Mouse (Mus musculus) thymus, adult 18-20 months (tissue): ENCODE data around the gene Leprot.

Experiments used
- DNase-seq, 2 experiments: peaks; one replicate each; pipeline ENCODE4 v3.0.0; 2022; ENCODE audit warnings: mixed read lengths in 2 of 2

The Leprot gene

DNA sequence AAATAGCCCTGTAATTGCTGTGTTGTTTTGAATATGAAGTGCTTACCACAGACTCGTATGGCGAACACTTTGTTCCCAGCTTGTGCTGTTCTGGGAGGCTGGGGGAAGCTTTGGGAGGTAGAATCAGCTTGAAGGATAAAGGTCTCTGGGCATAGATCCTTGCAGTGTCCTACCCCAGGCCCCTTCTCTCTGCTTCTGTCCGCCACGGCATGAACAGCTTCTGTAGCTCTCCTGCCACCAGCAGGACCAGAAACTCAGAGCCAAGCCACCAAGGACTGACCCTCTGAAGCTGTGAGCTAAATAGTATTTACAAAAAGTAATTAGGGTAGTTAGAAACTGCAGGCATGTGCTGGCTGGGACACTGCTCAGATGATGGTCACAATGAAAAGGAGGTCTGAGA lies 17.2 kb downstream of the Leprot start:
- DNase-seq, result no peak

DNA sequence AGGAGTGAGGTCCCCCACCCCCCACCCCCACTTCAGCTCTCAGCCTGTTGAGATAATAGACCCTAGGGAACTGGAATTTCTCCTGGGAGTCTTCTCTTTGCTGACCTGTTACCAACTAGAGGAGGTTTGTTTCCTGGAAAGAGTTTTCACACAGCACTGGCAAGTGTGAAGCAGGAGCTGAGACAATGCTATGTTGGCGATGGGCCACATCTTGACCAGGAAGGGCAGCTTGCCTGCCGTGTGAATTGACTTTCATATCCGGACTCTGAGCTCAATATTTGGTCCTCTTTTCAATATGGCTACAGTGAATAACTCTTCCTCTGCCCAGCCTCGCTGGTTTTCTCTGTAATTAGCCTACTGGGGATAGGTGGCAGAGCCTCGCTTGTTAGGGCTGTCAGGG lies 21.6 kb downstream of the Leprot start:
- no peak for DNase-seq

- DNase-seq, result no peak
Measured at GRCm38 (mm10) chr4:101669811-101670210, 22.3 kb downstream of the Leprot start.

DNA sequence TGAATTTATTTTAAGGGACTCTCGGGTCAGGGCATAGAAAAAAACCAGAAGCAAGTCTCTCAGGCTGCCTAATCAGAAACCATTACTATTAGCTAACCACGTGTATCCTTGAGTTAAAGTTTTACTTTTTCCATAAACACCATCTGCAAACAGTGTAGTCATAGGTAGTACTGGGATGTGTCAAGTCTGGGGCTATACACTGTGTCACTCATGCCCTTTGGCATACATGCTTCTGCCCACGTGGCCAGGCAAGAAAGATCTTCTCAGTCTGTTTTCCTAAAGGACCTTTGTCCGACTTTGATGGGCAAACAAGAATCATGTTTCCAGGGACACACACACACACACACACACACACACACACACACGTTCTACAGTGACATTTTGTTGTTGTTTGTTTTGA lies 27.3 kb downstream of the Leprot start:
- no peak for DNase-seq

- DNase-seq, result no peak
Measured at GRCm38 (mm10) chr4:101675726-101676125, 28.2 kb downstream of the Leprot start.

GRCm38 (mm10) chr4:101682620-101683019 lies 35.1 kb downstream of the Leprot start:
- DNase-seq, result no peak

DNA sequence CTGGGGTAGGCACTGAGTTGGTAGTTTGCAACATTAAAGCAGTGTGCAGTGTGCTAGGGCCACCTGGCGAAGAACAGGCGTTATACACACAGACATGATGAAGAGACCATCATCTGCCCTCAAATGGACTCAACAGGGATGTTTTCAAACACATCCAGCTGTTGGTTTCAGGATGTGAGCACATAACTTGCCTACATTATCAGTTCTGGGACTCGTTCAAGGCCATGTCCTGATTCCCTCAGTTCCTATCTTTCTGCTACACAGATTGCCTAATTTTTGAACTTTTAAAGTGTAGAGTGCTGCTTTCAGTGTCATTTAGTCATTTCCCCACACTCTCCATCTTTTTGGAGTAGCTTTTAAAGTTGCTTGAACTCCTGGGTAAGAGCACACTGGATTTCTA lies 35.6 kb downstream of the Leprot start:
- DNase-seq, result no peak

DNA sequence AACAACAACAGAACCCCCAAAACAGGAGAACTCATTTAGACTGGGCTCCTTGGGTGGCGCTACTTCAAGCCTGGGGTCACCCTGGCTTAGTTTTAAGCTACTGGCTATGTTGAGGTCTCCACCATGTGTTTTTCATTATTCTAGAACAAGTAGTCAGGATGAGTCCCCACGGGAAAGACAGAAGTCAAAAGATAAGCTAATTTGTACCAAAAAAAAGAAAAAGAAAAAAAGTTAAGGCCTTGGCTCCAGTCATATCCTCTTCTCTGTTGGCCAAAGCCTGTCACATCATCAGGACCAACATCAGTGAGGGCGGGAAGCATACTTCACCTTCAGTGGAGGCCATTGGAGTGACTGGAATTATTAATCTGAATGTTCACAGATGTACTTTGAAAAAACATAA lies 37.3 kb downstream of the Leprot start:
- no peak for DNase-seq

DNA sequence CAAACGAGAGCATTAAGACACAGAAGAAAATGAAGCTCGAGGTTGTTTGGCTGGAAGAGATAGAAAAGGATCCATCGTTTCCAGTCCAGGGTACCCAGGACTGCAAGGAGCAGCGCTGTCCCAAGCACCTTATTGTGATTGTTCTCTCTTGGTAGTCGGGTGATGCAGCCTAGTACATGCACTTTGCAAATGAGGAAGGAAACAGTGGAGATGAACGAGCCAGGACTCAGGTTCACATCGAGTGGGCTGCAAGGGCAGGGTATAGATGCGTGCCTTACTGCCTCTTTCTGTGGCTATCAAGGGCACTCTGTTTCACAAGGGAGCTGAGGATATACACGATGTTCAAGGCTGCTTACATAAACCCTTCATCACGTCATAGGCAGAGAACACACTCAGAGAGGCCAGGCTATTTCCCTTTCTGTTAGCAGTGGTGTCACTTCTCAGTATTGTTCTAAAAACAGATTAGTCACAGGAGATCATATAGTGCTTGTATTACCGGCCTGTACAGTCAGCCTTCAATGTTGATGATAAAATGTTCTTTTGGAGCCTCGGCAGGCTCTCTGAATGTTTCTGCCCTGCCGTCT lies 38.8 kb downstream of the Leprot start:
- DNase-seq, result no peak

DNA sequence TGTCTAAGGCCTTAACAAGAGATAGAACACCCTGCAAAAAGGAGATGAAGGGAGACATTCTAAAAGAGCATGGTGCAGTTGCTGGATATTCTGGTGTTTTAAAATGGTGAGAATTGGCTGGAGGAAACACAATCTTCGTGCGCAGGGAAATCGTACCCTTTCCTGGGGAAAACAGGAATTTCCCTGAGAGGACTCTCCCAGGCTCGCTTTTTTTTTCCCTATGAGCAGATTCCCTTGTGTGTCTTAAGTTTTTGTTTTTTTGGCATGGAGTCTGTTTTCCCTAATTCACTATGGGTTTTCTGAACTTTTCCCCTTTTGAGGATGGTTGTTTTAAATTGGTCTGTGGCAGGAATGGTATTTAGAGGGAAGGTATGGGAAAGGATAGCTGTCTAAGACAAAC lies 41.7 kb downstream of the Leprot start:
- DNase-seq, result no peak

DNA sequence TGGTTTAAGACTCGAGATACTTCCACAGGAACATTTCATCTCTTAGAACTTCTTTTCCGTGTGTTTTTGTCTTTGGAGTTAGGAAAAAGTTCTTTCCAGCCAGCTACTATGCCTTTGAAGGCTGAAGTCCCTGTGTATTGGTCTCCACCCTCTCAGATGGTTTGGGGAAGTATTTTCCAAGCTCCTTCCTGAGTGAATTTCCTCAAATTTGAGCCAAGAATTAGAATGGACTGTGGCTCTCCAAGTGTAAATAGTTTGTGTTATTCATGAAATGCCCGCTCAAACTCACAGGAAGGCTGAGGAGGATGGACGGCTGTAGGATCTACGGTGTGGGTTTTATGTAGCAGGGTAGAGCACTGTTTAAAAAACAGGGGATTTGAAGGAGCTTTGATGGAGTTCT lies 42.1 kb downstream of the Leprot start:
- no peak for DNase-seq

GRCm38 (mm10) chr4:101692892-101693291 lies 45.4 kb downstream of the Leprot start:
- DNase-seq, result no peak

DNA sequence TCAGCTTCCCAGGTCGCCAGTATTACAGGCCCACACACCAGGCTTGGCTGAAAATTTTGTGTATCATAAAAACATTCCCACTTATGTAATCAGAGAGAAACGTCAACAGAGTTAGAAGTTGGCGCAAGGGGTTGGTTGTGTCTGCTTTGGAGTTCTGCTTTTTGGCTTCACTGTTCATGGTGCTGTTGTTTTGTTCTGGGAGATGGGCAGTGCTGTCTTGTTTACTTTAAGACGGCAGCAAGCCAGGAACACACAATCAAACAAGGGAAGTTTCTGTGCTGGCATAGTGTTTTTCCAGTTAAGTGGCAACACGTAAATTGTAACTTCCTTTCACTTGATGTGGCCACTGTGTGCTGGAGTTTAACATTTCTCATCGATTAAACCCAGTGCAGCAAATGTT lies 47.0 kb downstream of the Leprot start:
- no peak for DNase-seq

DNA sequence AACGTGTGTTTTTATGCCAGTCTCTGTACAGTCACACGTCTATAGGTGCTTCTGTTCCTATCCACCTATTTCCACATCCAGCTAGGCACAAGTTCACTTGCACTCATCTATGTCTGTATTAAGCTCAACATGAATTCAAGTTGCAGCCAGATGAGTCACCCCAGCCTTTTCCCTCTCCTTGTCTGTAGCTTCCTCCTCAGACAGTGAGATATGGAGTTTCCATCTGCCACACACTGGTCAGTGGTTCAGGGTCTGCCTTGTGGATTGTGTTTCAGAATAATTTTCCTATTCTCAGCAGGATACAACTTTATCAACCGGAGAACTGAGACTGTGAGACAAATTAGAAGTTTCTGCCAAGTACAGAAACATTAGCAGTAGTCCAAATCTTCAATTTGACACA lies 49.7 kb downstream of the Leprot start:
- DNase-seq, result no peak

- no peak for DNase-seq
Measured at GRCm38 (mm10) chr4:101699423-101699822, 51.9 kb downstream of the Leprot start.

DNA sequence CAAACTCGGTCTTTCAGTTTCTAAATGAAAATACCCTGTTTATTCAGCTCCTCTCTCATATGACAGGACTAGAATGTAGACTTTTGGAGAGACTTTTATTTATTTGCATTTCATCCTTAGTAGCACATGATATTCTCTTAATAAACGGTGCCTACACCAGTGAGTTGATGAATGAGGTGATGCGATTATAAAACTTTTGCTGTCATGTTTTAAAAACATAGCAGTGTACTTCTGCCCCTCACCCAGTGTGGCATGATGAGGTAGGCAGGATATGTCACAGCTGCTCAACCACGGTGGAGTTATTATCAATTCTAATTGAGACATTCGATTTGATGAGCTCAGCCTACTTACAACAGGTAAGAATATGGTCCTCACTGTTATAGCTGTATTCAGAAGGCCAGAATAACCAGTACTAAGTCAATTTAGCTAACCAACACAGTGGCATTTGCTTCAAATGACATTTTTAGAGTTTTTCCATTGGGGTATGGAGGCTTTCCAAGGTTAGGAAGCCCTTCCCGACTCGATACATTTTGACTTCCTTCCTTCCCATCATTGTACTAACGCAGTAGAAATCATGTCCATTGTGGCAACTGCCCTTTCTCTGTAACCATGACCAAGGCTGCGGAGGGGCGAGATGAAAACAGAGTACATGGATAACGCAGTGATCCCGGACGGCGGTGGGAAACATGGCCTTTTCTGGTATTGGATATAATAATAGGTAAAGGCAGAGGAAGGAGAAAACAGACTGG lies 53.5 kb downstream of the Leprot start:
- no peak for DNase-seq

DNA sequence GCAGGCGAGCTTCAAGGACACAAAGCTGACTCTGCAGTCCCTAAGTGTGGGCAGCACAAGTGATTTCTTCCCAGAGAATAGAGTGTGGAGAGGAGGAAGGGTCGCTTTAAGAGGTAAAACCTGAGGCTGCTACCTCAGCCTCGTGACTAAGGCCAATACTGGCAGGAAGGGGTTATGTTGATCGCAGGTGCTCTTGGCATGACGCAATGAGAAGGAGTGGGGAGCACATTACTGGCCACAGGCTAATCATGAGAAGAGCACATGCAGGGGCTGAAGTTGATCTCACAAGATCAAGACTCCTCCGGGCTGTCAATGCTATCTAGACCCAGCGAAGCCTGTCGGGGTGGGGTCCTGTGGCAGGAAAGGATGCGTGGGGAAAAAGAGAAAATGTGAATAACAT lies 57.8 kb downstream of the Leprot start:
- DNase-seq, result no peak

DNA sequence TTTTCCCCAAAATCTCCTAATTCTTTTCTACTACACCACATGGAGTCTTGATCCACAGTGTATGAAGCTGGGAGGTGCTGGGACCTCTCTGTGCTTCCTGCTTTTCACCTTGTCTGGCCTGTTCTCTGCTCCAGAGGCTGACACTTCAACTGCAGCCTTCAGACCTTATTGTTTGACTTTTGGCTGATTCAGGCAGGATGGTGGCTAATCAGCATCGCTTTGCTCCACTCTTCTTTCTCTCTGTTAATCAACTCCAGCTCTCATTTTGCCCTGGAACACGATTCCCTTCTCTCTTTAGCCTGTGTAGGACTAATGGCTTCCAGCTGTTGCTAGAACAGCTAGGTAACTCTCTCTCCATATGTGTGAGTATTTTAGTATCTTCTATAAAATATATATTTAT lies 59.7 kb downstream of the Leprot start:
- DNase-seq, result no peak

- no peak for DNase-seq
Measured at GRCm38 (mm10) chr4:101707953-101708352, 60.4 kb downstream of the Leprot start.
